In the genomic region with DNA sequence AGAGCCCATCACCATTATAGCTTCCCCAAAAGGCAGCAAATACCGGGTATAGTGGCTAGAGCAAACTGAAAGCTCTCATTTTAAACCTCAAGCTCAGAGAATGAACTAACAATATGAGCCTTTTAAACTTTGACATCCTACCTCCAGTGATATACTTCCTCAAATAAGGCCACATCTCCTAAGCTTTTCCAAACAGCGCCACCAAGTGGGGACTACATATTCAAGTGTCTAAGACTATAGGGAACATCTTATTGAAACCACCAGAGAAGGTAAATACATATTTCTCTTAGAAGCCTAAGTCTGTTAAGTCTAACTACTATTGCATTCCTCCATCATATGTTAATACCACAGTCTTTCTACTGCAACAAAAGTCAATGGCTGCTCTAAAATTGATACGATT, we compare ENCODE assay signal across 29 mouse cellular contexts.
DNase-seq lines count a peak whose midpoint lies in the region; ATAC-seq and TF ChIP-seq lines count a peak whose summit lies in the region.
"Had no signal": no experiment of that assay in that cellular context is flagged by ENCODE, and none has a peak within 500 bp of the region (broad histone marks: within the 10 kb centered on the region; RNA-seq: fewer than 3 reads in every experiment).

No protein-coding gene starts in this region.

- no peak for ATAC-seq in lung, postnatal 0 days
- ATAC-seq in CD4-positive, CD25-positive, alpha-beta regulatory T cell, adult 4 months, result no peak
- ATAC-seq: forebrain, postnatal 0 days; hindbrain, embryonic 16.5 days; intestine, embryonic 15.5 days; midbrain, embryonic 15.5 days; Patski had no signal

- TF ChIP-seq EP300 in lung, postnatal 0 days (IDR thresholded peaks at IDR 0.05), result no peak

- peak; percentile 3; the same call in 1 of the 2 replicates for TF ChIP-seq CTCF in lung, postnatal 0 days (IDR thresholded peaks at IDR 0.05)
- peak; percentile 20 for TF ChIP-seq CTCF in E14TG2a.4 (conservative IDR thresholded peaks at IDR 0.05; ENCODE audit: low read length)

- WGBS in lung, postnatal 0 days, result 71% methylated on average over 3 of the region's 3 CpGs

- no peak overlapping the region for H3K4me3 ChIP-seq in lung, postnatal 0 days (ENCODE audit: low read depth, low read length)
- H3K4me3 ChIP-seq in E14TG2a.4 (replicated peaks; ENCODE audit: low read length), result no peak overlapping the region
- H3K4me3 ChIP-seq: embryonic facial prominence, embryonic 15.5 days; forebrain, embryonic 12.5 days; heart, embryonic 10.5 days; heart, embryonic 15.5 days; intestine, embryonic 15.5 days; limb, embryonic 12.5 days; midbrain, embryonic 10.5 days; midbrain, embryonic 15.5 days; neural tube, embryonic 15.5 days had no signal

- H3K9me3 ChIP-seq in lung, postnatal 0 days (ENCODE audit: low read length), result no peaks in the 10 kb centered on the region
- H3K9me3 ChIP-seq in E14TG2a.4 (ENCODE audit: low read length), result no peaks in the 10 kb centered on the region
- H3K9me3 ChIP-seq: embryonic facial prominence, embryonic 15.5 days; forebrain, embryonic 12.5 days; heart, embryonic 10.5 days; heart, embryonic 15.5 days; intestine, embryonic 15.5 days; limb, embryonic 12.5 days; midbrain, embryonic 10.5 days; midbrain, embryonic 15.5 days; neural tube, embryonic 15.5 days had no signal

- H3K4me2 ChIP-seq in lung, postnatal 0 days (replicated peaks; ENCODE audit: low read depth, low read length), result no peak overlapping the region
- H3K4me2 ChIP-seq: embryonic facial prominence, embryonic 15.5 days; forebrain, embryonic 12.5 days; heart, embryonic 15.5 days; intestine, embryonic 15.5 days; limb, embryonic 12.5 days; midbrain, embryonic 15.5 days; neural tube, embryonic 15.5 days had no signal

- no peak overlapping the region for H3K27ac ChIP-seq in lung, postnatal 0 days (ENCODE audit: low read length)
- H3K27ac ChIP-seq: embryonic facial prominence, embryonic 15.5 days; forebrain, embryonic 12.5 days; heart, embryonic 10.5 days; heart, embryonic 15.5 days; intestine, embryonic 15.5 days; kidney, postnatal 0 days; limb, embryonic 12.5 days; midbrain, embryonic 10.5 days; midbrain, embryonic 15.5 days; neural tube, embryonic 15.5 days; stomach, postnatal 0 days had no signal

- H3K9ac ChIP-seq in lung, postnatal 0 days (replicated peaks; ENCODE audit: low read depth), result no peak overlapping the region
- H3K9ac ChIP-seq: embryonic facial prominence, embryonic 15.5 days; forebrain, embryonic 12.5 days; forebrain, postnatal 0 days; heart, embryonic 15.5 days; intestine, embryonic 15.5 days; limb, embryonic 12.5 days; midbrain, embryonic 15.5 days; neural tube, embryonic 15.5 days had no signal

- H3K27me3 ChIP-seq in lung, postnatal 0 days (replicated peaks; ENCODE audit: insufficient read depth, low read length), result no peaks in the 10 kb centered on the region
- H3K27me3 ChIP-seq in E14TG2a.4 (ENCODE audit: insufficient read depth, low read length), result no peaks in the 10 kb centered on the region
- H3K27me3 ChIP-seq: embryonic facial prominence, embryonic 15.5 days; forebrain, embryonic 12.5 days; heart, embryonic 15.5 days; intestine, embryonic 15.5 days; limb, embryonic 12.5 days; midbrain, embryonic 15.5 days; neural tube, embryonic 15.5 days had no signal

- no peaks in the 10 kb centered on the region for H3K4me1 ChIP-seq in lung, postnatal 0 days (ENCODE audit: insufficient read depth, low read depth, low read length)
- H3K4me1 ChIP-seq in E14TG2a.4 (replicated peaks; ENCODE audit: low read depth, low read length), result no peaks in the 10 kb centered on the region
- H3K4me1 ChIP-seq: embryonic facial prominence, embryonic 15.5 days; forebrain, embryonic 12.5 days; heart, embryonic 10.5 days; heart, embryonic 15.5 days; intestine, embryonic 15.5 days; limb, embryonic 12.5 days; midbrain, embryonic 10.5 days; midbrain, embryonic 15.5 days; neural tube, embryonic 15.5 days had no signal

- no peak for DNase-seq in lung, postnatal 0 days (ENCODE audit: low spot score)
- DNase-seq in lung, postnatal 4 days, result no peak
- peak; percentile 20 for DNase-seq in R1 (ENCODE audit: low read depth, low spot score)
- DNase-seq in spleen, postnatal 4 days (ENCODE audit: low spot score in 2 of 2), result no peak
- no peak for DNase-seq in adrenal gland, postnatal 10 days
- DNase-seq: adrenal gland, postnatal 36 days; cerebellum, adult 18-20 months; cerebellum, postnatal 10 days; forebrain, postnatal 0 days; kidney, adult 2 months; retina, postnatal 1 day; right cerebral cortex, postnatal 25 days; thymus, adult 18-20 months; thymus, postnatal 36 days had no signal

- H3K36me3 ChIP-seq in lung, postnatal 0 days (ENCODE audit: insufficient read depth, low read length), result no peaks in the 10 kb centered on the region
- H3K36me3 ChIP-seq in E14TG2a.4 (ENCODE audit: insufficient read depth, low read length), result no peaks in the 10 kb centered on the region
- H3K36me3 ChIP-seq: embryonic facial prominence, embryonic 15.5 days; forebrain, embryonic 12.5 days; heart, embryonic 10.5 days; heart, embryonic 15.5 days; intestine, embryonic 15.5 days; limb, embryonic 12.5 days; midbrain, embryonic 10.5 days; midbrain, embryonic 15.5 days; neural tube, embryonic 15.5 days had no signal
